Mouse (Mus musculus): ENCODE data around the gene Faap24.
A peak's percentile ranks its signal among the peaks of the same experiment; 100 is the strongest.

Faap24 gene

DNA sequence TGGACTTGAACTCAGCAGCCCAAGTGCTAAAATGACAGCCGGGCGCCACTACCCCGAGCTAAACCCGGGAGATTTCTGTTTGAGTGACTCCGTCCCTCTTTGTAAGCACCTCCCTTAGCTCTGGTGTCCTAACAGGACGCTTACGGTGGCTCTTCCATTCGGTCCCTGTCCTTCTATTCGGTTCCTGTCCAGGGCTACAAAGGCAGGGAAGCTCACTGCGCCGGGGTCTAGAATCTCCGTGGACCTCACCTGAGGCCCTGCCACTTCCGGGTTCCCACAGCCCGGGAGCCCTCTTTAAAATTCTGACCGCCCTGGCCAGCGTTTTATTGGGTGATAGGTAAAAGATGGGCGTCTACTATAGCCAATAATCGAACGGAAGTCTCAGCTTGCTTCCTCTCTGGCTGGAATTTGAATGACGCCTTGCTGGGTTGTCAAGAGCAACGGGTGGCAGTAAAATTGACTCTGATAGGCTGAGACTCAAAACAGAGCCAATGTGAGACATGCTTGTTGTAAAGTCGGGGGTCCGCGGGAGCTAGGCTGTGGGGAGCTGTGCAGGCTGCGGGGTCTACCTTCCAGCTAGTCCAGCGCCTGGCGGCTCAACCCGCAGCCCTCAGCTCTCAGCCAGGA, at the start of gene Faap24, which contains the start of gene Cep89:
Faap24 (minus strand) TSS at position 295 of the 627 bp plus-strand sequence.
Cep89 (plus strand) TSS at position 494 of the 627 bp plus-strand sequence.
- peak; percentile 93 for DNase-seq

DNA sequence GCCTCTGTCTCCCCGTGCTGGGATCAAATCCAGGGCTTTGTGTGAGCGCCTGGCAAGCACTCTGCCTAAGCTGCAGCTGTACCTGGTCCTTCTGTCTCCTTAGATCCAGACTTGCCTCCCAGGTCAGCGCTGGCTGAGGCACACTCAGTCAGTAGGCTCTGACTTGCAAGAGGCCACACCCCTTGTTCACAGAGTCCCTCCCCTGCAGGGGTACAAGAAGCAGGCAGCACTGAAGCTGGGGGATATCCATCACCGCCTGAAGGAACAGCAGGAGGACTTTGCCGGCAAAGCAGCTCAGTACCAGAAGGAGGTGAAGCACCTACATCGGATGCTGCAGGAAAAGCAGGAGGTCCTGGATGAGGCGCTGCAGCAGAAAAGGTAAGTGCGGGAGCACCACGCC, 38.6 kb upstream of the Faap24 start:
- no peak for DNase-seq

GRCm38 (mm10) chr7:35428146-35428545, 31.5 kb upstream of the Faap24 start:
- no peak for DNase-seq

- DNase-seq, result no peak
Observed at GRCm38 (mm10) chr7:35423071-35423470, 26.4 kb upstream of the Faap24 start.

DNA sequence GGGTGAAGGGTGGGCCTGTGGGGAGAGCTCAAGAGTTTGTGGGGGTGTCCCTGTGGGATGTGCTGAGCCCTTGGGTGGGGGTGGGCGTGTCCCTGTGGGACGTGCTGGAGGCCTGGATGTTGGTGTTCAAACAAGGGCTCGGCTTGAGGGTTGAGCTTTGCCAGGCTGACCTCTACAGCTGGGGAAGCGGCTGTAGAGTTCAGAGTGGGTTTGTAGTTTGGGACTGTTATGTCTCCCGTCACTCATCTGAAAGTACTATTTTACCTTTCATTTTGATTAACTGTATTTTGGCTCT, 20.0 kb upstream of the Faap24 start:
- no peak for DNase-seq

DNA sequence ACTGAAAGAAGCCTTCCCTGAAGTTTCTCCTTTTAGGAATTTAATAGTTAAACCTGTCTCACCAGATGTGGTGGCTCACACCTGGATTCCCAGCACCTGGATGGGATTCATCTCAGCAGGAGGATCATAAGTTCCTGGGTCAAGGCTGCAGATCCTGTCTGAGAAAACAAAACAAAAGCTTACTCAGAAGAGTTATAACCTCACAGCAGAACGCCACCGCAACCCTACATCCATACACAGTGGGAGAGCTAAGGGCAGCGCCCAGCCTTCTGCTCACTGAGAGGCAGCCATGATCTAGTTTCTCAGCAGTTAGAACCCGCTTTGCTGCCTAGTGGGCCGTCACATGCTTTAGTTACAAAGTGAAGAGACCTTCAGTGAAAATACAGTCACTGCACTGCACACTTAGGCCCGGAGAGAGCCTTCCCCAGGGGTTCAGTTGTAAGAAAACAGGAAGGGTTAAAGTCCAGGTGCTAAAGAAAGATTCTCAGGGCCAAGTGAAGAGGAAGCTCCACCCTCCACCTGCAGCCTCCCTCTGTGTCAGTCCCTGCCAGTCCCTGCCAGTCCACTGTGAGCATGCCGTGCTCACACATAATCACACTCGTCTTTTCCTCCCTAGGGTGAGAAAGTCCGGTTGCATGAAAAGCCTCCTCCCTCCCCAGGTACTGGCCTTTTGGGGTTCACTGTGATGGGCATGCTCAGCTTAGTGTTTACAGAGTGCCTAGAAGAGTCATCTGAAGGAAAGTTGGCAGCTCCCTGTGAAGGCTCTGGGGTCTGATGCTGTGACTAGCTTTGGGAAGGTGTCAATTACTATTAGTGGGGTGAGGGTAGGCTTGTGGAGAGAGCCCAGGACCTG, 19.4 kb upstream of the Faap24 start:
- DNase-seq, result peak; percentile 59

DNA sequence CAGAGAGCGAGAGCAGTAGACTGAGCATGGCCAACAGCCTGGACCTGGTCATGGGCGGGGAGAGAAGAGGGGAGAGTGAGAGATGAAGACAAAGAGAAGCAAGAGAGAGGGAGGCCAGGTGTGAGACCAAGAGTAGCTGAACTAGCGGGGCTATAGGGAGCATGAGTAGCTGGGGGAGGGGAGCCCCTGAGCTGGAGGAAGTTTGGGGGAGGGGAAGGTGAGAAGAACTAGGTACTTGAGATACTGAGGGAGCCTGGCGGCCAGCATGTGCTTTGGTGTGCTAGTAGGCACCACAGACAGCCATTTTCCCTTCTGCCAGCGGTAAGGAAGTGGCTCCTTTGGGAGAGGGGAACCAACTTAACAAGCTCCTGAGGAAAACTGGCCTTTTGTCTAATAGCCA, 18.6 kb upstream of the Faap24 start:
- DNase-seq, result no peak

DNA sequence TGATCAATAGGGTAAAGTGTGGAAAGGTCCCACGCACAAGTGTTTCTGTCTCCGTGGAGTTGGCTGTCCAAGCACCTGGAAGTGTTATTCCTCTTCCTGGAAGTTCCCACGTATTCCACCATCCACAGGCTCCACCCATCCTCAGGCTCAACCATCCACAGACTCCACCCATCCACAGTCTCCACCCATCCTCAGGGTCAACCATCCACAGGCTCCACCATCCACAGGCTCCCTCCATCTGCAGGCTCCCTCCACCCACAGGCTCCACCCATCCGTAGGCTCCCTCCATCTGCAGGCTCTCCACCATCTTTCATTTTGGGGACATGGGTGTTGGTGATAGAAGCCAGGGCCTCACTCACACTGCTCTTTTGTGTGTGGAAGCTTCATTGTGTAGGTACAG, 4.5 kb upstream of the Faap24 start:
- DNase-seq, result no peak

- DNase-seq, result no peak
Observed at GRCm38 (mm10) chr7:35395734-35396456, 741 bp downstream of the Faap24 start.

DNA sequence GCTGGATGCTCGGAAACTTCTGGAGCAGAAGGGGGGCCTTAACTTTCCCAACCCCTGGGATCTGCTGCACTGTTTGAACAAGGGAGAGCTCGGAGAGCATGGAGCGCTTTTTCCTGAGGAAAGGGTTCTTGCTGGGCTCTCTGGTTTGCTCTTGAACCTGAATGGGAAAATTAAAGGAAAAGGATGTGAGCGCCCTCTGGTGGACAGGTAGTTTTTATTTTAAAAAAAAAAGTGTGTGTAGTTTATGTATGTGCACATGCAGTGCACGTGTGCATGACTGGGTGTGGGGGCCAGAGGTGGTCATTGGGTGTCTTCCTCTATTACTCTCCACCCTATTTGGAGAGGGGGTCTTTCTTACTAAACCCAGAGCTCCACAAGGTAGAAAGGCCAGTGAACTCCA, 3.7 kb downstream of the Faap24 start:
- peak; percentile 48 for DNase-seq

DNA sequence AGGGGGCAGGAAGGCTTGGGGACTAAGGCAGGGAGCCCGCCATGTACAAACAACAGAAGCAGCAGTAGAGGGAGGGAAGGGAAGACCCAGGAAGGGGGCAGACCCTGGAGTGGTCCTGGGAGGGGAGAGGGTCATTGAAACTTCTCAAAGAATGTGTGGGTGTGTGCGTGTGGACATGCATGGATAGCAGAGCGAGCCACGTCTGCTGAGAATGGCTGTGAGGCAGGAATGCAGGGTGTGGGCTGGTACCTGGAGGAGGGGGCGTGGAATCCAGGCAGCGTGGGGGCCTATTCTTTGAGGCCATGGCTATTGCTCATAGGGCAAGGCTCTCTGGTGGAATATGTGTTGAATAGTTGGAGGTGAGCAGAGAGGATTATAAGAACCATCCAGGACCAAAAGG, 7.9 kb downstream of the Faap24 start:
- no peak for DNase-seq

- DNase-seq, result peak; percentile 45
Observed at GRCm38 (mm10) chr7:35386525-35386952, 10.1 kb downstream of the Faap24 start.

DNA sequence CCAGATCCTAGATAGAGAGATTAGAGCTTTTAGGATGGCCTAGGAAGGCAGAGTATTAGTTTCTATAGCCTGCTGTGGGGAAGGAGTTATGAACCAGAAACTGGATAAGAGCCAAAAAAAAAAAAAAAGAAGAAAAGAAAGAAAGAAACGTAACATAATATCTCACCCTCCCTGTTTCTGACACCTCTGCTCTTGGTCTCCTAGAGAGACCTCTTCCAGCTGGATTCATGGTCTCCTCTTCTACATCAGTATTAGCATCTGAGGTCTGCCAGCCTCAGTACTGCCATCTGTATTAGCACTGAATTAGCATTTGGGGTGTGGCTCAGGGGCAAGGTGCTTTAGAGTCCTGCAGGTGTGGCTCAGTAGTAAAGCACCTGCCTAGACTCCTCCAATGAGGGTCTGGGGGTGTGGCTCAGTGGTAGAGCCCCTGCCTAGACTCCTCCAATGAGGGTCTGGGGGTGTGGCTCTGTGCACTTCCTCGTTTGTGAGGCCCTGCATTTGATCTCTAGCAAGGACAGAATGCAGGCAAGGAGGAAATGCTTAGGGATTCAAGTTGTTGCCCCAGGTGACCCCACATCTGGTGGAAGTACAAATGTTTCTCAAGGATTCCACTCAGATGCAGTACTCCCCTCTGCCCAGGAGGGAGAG, 13.8 kb downstream of the Faap24 start:
- no peak for DNase-seq

DNA sequence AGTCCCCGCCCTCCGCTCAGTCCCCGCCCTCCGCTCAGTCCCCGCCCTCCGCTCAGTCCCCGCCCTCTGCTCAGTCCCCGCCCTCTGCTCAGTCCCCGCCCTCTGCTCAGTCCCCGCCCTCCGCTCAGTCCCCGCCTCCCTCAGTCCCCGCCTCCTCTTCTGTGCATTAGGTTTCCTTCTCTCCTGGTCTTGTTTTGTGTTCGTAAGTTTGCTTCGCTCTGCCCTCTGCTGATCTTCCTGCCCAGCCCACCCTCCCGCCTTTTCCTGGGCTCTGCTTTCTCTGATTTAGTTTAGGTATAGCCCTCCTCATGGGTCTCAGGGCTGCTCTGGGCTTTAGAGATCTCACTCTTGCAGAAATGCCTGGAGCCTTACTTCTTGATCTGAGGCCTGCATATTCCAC, 14.8 kb downstream of the Faap24 start:
- no peak for DNase-seq

DNA sequence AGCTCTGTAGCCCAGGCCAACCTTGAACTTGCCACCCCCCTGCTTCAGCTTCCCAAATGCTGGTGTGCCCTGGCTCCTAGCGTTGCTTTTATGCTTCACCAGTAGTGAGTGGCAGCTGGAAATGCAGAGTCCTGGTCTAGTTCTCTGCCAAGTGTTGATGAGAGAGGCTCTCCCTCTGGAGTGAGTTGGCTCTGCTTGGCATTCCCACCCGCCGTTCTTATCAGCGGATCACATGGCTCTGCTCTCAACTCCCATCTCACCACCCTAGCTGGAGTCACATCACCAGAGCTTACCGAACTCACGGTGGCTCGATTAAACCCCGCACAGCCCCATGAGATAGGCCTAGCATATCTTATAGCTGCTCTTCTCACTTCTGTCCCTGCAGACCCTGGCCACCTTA, 16.3 kb downstream of the Faap24 start:
- no peak for DNase-seq

DNA sequence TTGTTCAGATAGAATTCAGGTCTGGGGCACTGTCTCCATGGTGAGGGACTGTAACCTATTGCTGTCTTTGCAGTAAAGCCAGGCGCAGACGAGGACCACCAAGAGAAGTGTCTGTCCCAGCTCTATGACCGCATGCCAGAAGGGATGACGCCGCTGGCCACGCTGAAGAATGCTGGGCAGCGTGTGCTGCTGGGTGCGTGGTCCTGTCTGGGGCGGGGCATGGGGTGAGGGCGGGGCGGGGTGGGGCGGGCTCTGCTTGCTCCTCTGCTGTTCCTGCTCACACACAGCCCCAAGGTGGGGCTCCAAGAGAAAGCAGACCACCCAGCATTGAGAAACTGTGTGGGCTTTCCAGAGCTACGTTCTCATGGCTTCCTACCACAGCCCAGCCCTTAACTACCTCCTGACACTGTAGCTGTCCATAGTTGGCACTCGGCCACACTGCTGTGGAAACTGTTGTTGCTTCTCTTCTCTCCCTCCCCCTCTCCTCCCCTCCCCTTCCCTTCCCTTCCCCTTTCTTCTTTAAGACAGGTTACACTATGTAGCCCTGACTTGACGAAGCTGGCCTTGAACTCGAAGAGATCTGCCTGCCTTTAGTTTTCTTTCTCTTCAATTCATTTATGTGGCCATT, 17.0 kb downstream of the Faap24 start:
- DNase-seq, result no peak

DNA sequence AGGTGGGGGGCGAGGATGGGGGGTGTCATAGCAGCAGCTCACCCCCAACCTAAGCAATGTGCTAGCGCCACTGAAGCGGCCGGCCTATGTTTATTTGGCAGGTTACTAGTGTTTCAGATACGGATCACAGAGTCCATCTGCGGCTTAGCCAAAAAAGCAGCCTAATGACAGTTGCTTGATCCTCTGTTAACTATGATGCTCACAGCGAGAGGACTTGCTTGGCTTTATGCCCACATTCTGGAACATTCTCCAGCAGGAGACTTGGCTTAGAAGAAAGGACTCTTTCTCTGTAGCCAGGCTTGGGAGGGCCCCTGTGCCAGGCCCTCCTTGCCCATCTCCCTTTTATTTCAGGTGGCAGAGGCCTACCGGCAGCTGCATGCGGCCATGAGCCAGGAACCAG, 20.0 kb downstream of the Faap24 start:
- DNase-seq, result peak; percentile 41

- DNase-seq, result peak; percentile 41
Observed at GRCm38 (mm10) chr7:35374265-35374664, 22.4 kb downstream of the Faap24 start.

DNA sequence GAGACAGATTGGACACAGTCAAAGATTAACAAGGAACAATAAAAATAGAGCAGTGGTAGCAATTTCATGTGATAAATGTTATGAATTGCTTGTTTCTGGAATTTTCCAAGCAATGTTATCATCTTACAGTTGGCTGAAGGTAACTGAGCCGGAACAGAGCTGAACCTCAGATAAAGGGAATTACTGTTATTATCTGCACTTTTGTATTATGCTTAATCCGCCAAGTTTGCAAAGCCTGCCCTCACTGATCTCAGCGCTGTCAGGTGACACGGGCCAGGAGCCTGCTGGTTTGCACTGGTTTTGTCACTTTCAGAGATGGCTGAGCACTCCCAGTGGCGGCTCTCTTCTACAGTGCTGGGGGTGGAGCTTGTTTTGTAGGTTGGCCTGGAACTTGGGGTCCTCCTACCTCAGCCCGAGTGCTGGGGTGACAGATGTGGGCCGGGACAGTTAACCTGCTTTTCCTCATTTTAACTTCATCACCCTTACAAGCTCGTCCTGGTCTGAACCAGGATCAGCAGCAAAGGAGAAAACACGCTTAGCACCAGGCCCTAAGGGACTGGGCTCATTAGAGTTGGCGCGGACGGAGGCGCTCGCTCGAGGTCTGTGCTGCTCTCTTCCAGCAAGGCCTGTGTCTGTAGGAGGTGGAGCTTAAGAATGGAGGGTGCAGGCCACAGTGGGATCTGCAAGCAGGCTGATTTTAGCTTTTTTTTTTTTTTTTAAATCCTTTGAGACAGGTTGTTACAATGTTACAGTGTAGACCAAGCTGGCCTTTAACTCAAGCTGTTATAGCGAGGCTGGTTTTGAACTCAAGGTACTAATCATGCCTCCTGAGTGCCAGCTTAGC, 23.3 kb downstream of the Faap24 start:
- peak; percentile 60 for DNase-seq

DNA sequence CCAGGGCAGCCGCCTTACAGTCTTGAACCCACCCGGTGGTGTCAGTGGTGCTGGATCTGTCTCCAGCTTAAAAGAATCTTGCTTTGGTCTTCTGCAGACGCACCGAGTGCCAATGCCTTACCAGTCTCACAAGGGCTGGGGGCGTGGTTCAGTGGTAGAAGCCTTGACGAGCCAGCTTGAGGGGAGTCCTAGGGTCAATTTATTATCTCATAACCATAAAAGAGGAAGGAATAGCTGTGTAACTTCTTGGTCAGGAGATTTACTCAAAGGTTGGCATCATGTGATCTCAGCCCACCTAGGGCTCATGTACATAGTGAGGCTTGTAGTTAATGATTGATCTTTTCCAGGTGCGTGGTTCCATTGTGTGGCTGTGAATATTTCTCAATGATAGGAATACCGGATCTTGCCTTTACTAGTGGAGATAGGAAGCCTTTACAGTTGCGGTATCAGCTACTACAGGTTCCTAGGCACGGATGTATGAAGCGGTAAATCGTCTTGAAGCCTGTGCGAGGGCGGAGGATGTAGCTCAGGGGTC, 24.1 kb downstream of the Faap24 start:
- peak; percentile 13 for DNase-seq

GRCm38 (mm10) chr7:35371096-35371495, 25.5 kb downstream of the Faap24 start:
- DNase-seq, result no peak

Measured in kidney, adult 18-20 months (tissue).